Mouse (Mus musculus): Measurements from ENCODE around the gene Olfr770.
"Not testable (repeated sequence)": the region's sequence is repeated elsewhere in the genome, so short reads cannot be mapped to it uniquely, and the experiment has no call there.

DNA sequence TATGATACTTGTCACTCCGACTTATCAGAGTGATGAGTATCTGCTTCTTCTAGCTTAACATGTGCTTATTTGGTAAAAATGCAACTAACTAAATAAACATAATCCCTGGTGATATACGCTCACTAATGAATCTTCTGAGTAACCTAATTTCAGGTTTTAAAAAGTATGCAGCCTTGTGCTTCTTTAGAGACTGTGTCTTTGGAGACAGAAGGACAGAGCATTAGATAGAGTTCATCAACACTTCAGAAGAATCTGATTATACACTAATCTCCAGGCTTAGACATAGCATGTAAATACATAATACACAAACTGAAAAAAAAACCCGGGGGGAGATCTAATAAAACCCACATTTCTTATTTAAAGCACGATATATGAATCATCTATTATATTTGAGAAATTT, 39.0 kb upstream of the Olfr770 start, which contains the start of gene Olfr772:
- not testable (repeated sequence) for TF ChIP-seq FLI1 (IDR thresholded peaks at IDR 0.05; ENCODE audit: low read length); GATA1 (IDR thresholded peaks at IDR 0.05; ENCODE audit: borderline replicate concordance, low read length)
